In the genomic region with DNA sequence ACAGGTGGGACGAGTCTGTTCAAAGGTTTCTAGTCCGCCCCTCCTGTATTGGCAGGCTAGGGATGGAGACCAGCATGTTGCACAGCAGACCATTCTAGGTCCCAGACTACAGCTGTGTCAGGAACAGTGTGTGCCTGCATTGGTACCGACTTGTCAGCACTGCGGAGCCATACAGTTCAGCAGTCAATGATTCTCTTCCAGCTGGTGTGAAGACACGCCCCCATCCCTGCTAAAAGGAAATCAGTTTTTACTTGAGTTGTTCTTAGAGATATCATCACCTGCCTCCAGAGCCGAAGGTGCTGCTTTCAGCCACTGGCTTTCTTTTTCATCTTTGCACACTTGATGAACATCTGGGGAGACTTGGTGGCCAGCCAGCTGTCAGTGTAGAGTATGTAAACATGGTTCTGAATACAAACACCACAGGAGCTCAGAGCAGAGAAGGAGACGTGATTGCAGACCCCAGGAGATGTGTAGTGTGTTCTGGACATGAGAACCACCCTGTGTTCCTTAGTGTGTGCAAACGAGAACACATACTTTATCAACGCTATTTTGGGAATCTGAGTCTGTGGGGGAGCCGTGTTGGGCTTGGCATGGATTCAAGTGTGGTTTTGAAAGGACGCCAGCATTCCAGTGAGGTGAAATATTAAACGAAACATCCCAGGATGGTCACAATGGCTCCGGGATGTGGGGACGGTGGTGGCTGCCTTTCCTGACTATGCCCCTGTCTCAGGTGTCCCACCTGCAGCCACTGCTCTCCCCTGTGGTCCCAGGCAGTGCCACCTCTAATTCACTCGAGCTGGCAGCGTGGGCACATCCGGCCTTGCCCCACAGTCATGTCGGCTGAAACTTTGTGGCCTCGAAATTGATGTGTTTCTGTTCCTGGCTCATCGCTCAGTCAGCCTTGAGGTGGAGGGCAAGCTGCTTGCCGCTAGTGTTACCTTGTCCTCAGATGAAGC, we compare ENCODE assay signal across 9 mouse cellular contexts. TPM values are rescaled to one million over a fixed set of nuclear protein-coding genes. Genes with fewer than 3 reads are reported as not detected.
DNase-seq lines count a peak whose midpoint lies in the region; ATAC-seq and TF ChIP-seq lines count a peak whose summit lies in the region.
"Had no signal": no experiment of that assay in that cellular context is flagged by ENCODE, and none has a peak within 500 bp of the region (broad histone marks: within the 10 kb centered on the region; RNA-seq: fewer than 3 reads in every experiment).

No protein-coding gene starts in this region.

- CTCF ChIA-PET in Patski (lab: Charles Lee) = no interaction called here

- peak; percentile 63 for ATAC-seq in Patski
- ATAC-seq in inflammation-experienced regulatory T-cells, adult 6 months = no peak

- in situ Hi-C loops in Patski (cut with MboI; ENCODE audit: low pct_unique_long_range_greater_than_20kb) = loop anchor here (10.0 kb wide), 1 partner anchor 235 kb away; no protein-coding TSS in a partner anchor

- H3K27me3 ChIP-seq in Patski = no peaks in the 10 kb centered on the region
- H3K27me3 ChIP-seq: midbrain, embryonic 12.5 days had no signal

- POLR2A ChIA-PET in Patski (lab: Charles Lee) = interaction anchor here (0.7 to 0.9 kb wide), 2 partner anchors 273 to 345 kb away, joined by 3 read pairs; no protein-coding TSS in a partner anchor

- peak; percentile 86 for DNase-seq in Patski (ENCODE audit: low read depth, low spot score)
- peak; percentile 77 to 84 for DNase-seq in adrenal gland, postnatal 36 days
- peak; percentile 65 for DNase-seq in kidney, adult 11 months
- DNase-seq in lung, postnatal 14 days = peak; percentile 79
- no peak for DNase-seq in spleen, postnatal 10 days (ENCODE audit: low spot score in 2 of 2)
- DNase-seq in spleen, postnatal 4 days (ENCODE audit: low spot score in 2 of 2) = no peak
- DNase-seq: thymus, adult 18-20 months had no signal

- TF ChIP-seq CTCF in Patski (IDR thresholded peaks at IDR 0.05) = no peak

RNA-seq across cellular contexts. Expression of gene Smarcal1, which starts 16.4 kb away (rescaled TPM):
- polyA plus RNA-seq in Patski (2021) = 33.6 TPM
- 10 to 100 TPM; 44.8 to 47.0 TPM for total RNA-seq in adrenal gland, postnatal 36 days (2021)
- 10 to 100 TPM; 10.4 to 15.7 (median 13.7) TPM for polyA plus RNA-seq in inflammation-experienced regulatory T-cells, adult 6 months (2017; shearing (Covaris generic))

Comparison
In these comparisons a context has a peak if more than half of its experiments do, and no peak if none do; other contexts are left out.
1. DNase-seq: peak in Patski (single experiment), adrenal gland, postnatal 36 days (2 of 2), kidney, adult 11 months (single experiment) and lung, postnatal 14 days (single experiment); none in spleen, postnatal 10 days (0 of 2) and spleen, postnatal 4 days (0 of 2).